Mouse (Mus musculus): ENCODE data around the gene Arhgap22. TPM values are rescaled to one million over a fixed set of nuclear protein-coding genes. Genes with fewer than 3 reads are reported as not detected.

Gene Arhgap22
- total and polyA plus RNA-seq, 3 experiments, result 0.11 TPM; not detected in 2

DNA sequence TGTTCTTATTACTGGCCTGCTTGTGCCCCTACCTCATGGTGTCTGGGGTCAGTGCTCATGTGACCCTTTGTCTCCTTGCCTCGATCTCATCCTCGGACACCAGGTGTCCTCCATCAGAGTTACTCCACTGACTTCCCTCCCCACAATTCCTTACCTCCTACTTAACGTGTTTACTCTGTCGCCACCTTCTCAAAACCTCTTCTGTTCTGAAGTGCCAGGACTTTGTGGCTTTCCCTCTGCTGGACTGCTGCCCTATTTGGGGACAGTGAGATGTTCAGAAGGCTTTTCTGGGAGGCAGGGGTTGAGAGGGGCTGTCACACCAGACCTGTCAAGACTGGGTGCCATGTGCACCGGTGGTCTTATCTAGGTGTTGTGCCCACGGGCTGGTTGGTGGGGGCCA is 139.1 kb downstream of the Arhgap22 start:
- Histone ChIP-seq H3K9ac (ENCODE audit: control insufficient read depth, low read depth, low read length, poor library complexity, severe bottlenecking) (no peak overlapping the region), H3K79me2 (ENCODE audit: control insufficient read depth, insufficient read depth, low read length, poor library complexity) (no peaks in the 10 kb centered on the region), H3K4me3 (ENCODE audit: control insufficient read depth in 1 of 2, insufficient read depth in 1 of 2, low read depth in 2 of 2, low read length in 2 of 2) (no peak overlapping the region), H3K9me3 (replicated peaks; ENCODE audit: insufficient read depth, low read length) (no peaks in the 10 kb centered on the region), H3K36me3 (ENCODE audit: control insufficient read depth in 1 of 2, insufficient read depth in 2 of 2, low read length in 2 of 2) (no peaks in the 10 kb centered on the region), H3K27me3 (ENCODE audit: control insufficient read depth in 1 of 2, insufficient read depth in 2 of 2, low read length in 2 of 2) (no peaks in the 10 kb centered on the region), H3K4me1 (ENCODE audit: control insufficient read depth in 1 of 2, insufficient read depth in 2 of 2, low read length in 2 of 2) (no peaks in the 10 kb centered on the region), H3K27ac (ENCODE audit: control insufficient read depth, low read depth, low read length) (no peak overlapping the region)
- TF ChIP-seq ZC3H11A (IDR thresholded peaks at IDR 0.05; ENCODE audit: low read depth, low read length) (no peak), ZMIZ1 (IDR thresholded peaks at IDR 0.05; ENCODE audit: low read depth, low read length) (no peak), TBP (IDR thresholded peaks at IDR 0.05; ENCODE audit: low read depth, low read length) (no peak), POLR2A (IDR thresholded peaks at IDR 0.05; ENCODE audit: control insufficient read depth in 1 of 2, insufficient read depth in 1 of 2, low read depth in 1 of 2, low read length in 2 of 2, poor library complexity in 1 of 2) (no peak), RAD21 (IDR thresholded peaks at IDR 0.05; ENCODE audit: low read depth, low read length) (no peak), USF1 (IDR thresholded peaks at IDR 0.05; ENCODE audit: low read depth, low read length) (no peak), POLR2AphosphoS5 (IDR thresholded peaks at IDR 0.05; ENCODE audit: borderline replicate concordance, low read depth, low read length) (no peak)
- no peak for DNase-seq (ENCODE audit: low read depth, low spot score)

DNA sequence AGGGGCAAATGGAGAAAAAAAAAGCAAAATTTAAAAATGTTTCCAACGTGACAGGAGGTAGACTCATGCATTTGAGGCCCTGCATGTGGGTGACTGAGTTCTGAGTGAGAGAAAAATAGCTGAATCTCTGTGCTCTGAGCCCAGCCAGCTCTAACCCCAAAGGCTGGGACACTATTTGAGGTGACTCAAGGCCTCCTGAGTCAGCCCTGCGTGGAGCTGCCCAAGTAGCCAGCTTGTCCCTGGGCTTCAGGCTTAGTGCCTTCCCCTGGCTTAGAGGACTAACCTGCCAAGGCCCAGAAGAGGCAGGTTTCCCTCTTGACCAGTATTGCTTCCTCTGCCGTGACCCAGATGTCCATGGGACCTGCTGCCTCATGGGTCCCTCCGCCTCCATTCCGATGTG is 141.4 kb downstream of the Arhgap22 start:
- Histone ChIP-seq H3K27ac (ENCODE audit: control insufficient read depth, low read depth, low read length) (no peak overlapping the region), H3K79me2 (ENCODE audit: control insufficient read depth, insufficient read depth, low read length, poor library complexity) (no peaks in the 10 kb centered on the region), H3K9ac (ENCODE audit: control insufficient read depth, low read depth, low read length, poor library complexity, severe bottlenecking) (no peak overlapping the region), H3K36me3 (ENCODE audit: control insufficient read depth in 1 of 2, insufficient read depth in 2 of 2, low read length in 2 of 2) (no peaks in the 10 kb centered on the region), H3K27me3 (ENCODE audit: control insufficient read depth in 1 of 2, insufficient read depth in 2 of 2, low read length in 2 of 2) (no peaks in the 10 kb centered on the region), H3K4me1 (ENCODE audit: control insufficient read depth in 1 of 2, insufficient read depth in 2 of 2, low read length in 2 of 2) (no peaks in the 10 kb centered on the region), H3K4me3 (ENCODE audit: control insufficient read depth in 1 of 2, insufficient read depth in 1 of 2, low read depth in 2 of 2, low read length in 2 of 2) (no peak overlapping the region), H3K9me3 (replicated peaks; ENCODE audit: insufficient read depth, low read length) (no peaks in the 10 kb centered on the region)
- DNase-seq (ENCODE audit: low read depth, low spot score), result no peak
- TF ChIP-seq SMC3 (IDR thresholded peaks at IDR 0.05; ENCODE audit: low read depth, low read length) (no peak), GATA1 (IDR thresholded peaks at IDR 0.05; ENCODE audit: low read depth, low read length) (no peak), USF1 (IDR thresholded peaks at IDR 0.05; ENCODE audit: low read depth, low read length) (no peak), GABPA (IDR thresholded peaks at IDR 0.05; ENCODE audit: low read depth, low read length) (no peak), ZMIZ1 (IDR thresholded peaks at IDR 0.05; ENCODE audit: low read depth, low read length) (no peak), EP300 (IDR thresholded peaks at IDR 0.05; ENCODE audit: low read depth in 1 of 2, low read length in 2 of 2) (no peak), NELFE (IDR thresholded peaks at IDR 0.05; ENCODE audit: low read depth, low read length) (no peak), MAX (IDR thresholded peaks at IDR 0.05; ENCODE audit: low read length) (no peak)

DNA sequence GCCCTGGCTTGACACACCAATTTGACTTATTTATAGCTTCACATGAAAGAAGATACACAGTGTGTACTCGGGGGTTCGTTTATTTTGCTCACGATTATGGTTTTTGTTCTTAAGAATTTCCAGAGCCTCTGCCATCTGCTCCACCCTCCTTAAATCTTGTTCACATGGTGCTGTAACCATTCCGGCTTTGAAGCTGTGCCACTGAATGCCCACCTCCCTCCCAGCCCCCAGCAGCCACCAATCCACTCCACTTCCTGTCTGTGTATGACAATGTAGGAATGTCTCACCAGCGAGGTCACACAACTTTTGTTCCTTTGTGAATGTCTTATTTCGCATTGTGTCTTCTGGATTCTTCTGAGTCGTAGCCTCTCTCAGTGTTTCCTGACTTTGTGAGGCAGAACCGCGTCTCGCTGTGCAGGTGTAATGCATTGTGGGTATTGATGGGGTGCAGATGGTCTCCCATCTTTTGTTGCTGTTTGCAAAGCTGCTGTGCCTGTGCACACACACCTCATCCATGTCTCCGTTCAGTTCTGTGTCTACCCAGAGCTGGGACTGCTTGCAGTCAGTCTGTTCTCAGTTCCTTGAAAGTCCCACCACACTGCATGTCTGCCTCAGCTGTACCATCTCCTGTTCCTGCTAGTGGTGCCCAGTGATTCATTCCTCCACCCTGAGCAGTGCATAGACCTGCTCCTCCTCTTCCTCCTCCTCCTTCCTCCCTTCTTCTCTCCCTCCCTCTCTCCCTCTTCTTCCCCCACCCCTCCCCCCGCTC is 144.0 kb downstream of the Arhgap22 start:
- DNase-seq (ENCODE audit: low read depth, low spot score), result no peak
- H3K79me2 ChIP-seq (ENCODE audit: control insufficient read depth, insufficient read depth, low read length, poor library complexity), result no peaks in the 10 kb centered on the region
- TF ChIP-seq GATA1 (IDR thresholded peaks at IDR 0.05; ENCODE audit: low read depth, low read length) (no peak), BHLHE40 (IDR thresholded peaks at IDR 0.05; ENCODE audit: borderline replicate concordance, low read depth, low read length) (no peak), CHD1 (IDR thresholded peaks at IDR 0.05; ENCODE audit: low read depth, low read length) (no peak), SMC3 (IDR thresholded peaks at IDR 0.05; ENCODE audit: low read depth, low read length) (no peak), POLR2A (IDR thresholded peaks at IDR 0.05; ENCODE audit: control insufficient read depth in 1 of 2, insufficient read depth in 1 of 2, low read depth in 1 of 2, low read length in 2 of 2, poor library complexity in 1 of 2) (no peak), USF1 (IDR thresholded peaks at IDR 0.05; ENCODE audit: low read depth, low read length) (no peak), TBP (IDR thresholded peaks at IDR 0.05; ENCODE audit: low read depth, low read length) (no peak), ZMIZ1 (IDR thresholded peaks at IDR 0.05; ENCODE audit: low read depth, low read length) (no peak), UBTF (IDR thresholded peaks at IDR 0.05; ENCODE audit: borderline replicate concordance, insufficient read depth, low read depth, low read length) (no peak), RCOR1 (IDR thresholded peaks at IDR 0.05; ENCODE audit: low read depth, low read length) (no peak), KAT2A (conservative IDR thresholded peaks at IDR 0.05; ENCODE audit: low read depth, low read length) (no peak), TAL1 (IDR thresholded peaks at IDR 0.05; ENCODE audit: low read length) (no peak), HCFC1 (IDR thresholded peaks at IDR 0.05; ENCODE audit: low read depth, low read length) (no peak), POLR2AphosphoS2 (IDR thresholded peaks at IDR 0.05; ENCODE audit: low read length) (no peak)
- H3K9ac ChIP-seq (ENCODE audit: control insufficient read depth, low read depth, low read length, poor library complexity, severe bottlenecking), result no peak overlapping the region
- no peaks in the 10 kb centered on the region for H3K27me3 ChIP-seq (ENCODE audit: control insufficient read depth in 1 of 2, insufficient read depth in 2 of 2, low read length in 2 of 2)
- no peaks in the 10 kb centered on the region for H3K4me1 ChIP-seq (ENCODE audit: control insufficient read depth in 1 of 2, insufficient read depth in 2 of 2, low read length in 2 of 2)
- H3K9me3 ChIP-seq (replicated peaks; ENCODE audit: insufficient read depth, low read length), result no peaks in the 10 kb centered on the region
- H3K27ac ChIP-seq (ENCODE audit: control insufficient read depth, low read depth, low read length), result no peak overlapping the region
- no peaks in the 10 kb centered on the region for H3K36me3 ChIP-seq (ENCODE audit: control insufficient read depth in 1 of 2, insufficient read depth in 2 of 2, low read length in 2 of 2)
- H3K4me3 ChIP-seq (ENCODE audit: control insufficient read depth in 1 of 2, insufficient read depth in 1 of 2, low read depth in 2 of 2, low read length in 2 of 2), result no peak overlapping the region

Measured in MEL (cell line).